Mouse (Mus musculus): ENCODE results near the gene Mapre3.

The Mapre3 gene

DNA sequence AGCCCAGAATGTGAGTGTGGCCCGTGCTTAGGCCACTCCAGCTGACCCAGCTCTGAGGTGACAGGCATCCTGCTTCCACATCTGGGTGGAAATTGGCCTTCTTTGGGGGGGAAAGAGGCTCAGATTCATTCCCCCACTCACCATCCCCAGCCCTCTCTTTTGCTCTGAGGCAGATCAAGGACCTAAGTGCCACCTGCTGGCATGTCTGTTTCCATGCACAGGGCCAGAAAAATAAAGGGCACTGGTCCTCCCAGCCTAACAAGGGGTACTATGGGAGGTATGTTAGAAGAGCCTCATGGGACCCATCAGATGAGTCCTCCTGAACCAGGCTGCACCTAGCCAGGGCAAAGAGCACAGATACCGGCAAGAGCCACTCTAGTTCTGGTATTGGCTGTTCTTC, 41.7 kb downstream of the Mapre3 start:
- no peak for TF ChIP-seq GATA4 (IDR thresholded peaks at IDR 0.05; ENCODE audit: insufficient replicate concordance, low read length)

- no peak for TF ChIP-seq GATA4 (IDR thresholded peaks at IDR 0.05; ENCODE audit: insufficient replicate concordance, low read length)
These were observed 49.4 kb downstream of the Mapre3 start for GRCm38 (mm10) chr5:30863852-30864251.

DNA sequence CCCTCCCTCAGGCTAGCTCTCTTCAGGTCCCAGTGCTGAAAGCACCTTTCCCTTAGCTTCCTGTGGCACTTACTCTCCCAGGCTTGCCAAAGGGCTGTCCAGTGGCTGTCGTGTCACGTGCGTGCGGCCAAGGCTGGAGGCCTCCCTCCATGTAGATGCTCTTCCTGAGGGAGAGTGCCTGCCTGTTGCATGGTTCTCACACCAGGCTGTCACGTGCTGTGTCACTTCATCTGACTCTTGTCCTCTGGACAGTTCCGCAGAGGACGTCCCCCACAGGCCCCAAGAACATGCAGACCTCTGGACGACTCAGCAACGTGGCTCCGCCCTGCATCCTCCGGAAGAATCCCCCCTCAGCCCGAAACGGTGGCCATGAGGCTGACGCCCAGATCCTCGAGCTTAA, 49.9 kb downstream of the Mapre3 start:
- no peak for TF ChIP-seq GATA4 (IDR thresholded peaks at IDR 0.05; ENCODE audit: insufficient replicate concordance, low read length)

GRCm38 (mm10) chr5:30866871-30867270, 52.4 kb downstream of the Mapre3 start:
- TF ChIP-seq GATA4 (IDR thresholded peaks at IDR 0.05; ENCODE audit: insufficient replicate concordance, low read length): no peak

- TF ChIP-seq GATA4 (IDR thresholded peaks at IDR 0.05; ENCODE audit: insufficient replicate concordance, low read length): no peak
These were observed 53.3 kb downstream of the Mapre3 start, which contains the start of gene Tmem214 for GRCm38 (mm10) chr5:30867712-30868111. Tmem214 (plus strand) TSS chr5:30868012.

- no peak for TF ChIP-seq GATA4 (IDR thresholded peaks at IDR 0.05; ENCODE audit: insufficient replicate concordance, low read length)
These were observed 54.5 kb downstream of the Mapre3 start for GRCm38 (mm10) chr5:30868981-30869380.

- no peak for TF ChIP-seq GATA4 (IDR thresholded peaks at IDR 0.05; ENCODE audit: insufficient replicate concordance, low read length)
These were observed 55.1 kb downstream of the Mapre3 start for GRCm38 (mm10) chr5:30869405-30870130.

DNA sequence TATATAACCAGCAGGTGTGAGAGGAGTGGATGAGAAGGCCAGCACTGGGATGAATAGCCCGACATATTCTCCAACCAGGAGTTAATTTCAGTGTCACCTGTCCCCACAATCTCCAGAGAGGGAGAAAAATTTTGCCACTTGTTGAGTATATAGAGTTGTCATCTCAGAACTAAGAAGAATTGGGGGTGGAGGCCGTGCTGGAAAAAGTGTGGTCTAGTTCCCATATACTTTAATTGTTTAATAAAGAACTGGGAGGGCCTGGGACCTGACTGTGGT, 55.6 kb downstream of the Mapre3 start:
- no peak for TF ChIP-seq GATA4 (IDR thresholded peaks at IDR 0.05; ENCODE audit: insufficient replicate concordance, low read length)

DNA sequence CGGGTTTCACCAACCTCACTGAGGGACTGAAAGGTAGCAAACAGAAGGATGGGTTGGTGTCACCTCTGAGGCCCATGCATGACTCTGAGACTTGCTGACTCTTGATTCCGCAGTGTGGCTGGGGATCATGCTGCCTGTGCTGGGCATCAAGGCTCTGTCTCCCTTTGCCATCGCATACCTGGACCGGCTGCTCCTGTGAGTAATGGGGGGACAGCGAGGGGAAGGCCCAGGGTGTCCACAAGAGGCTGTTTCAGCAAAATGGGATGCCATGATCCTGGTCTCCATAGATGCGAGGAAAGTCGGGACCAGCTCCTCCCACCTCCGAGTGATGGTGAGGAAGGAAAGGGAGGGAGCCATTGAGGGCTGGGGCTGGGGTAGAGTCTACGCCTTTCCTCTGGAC, 58.1 kb downstream of the Mapre3 start:
- TF ChIP-seq GATA4 (IDR thresholded peaks at IDR 0.05; ENCODE audit: insufficient replicate concordance, low read length): no peak

GRCm38 (mm10) chr5:30874365-30874764, 59.9 kb downstream of the Mapre3 start:
- TF ChIP-seq GATA4 (IDR thresholded peaks at IDR 0.05; ENCODE audit: insufficient replicate concordance, low read length): no peak

DNA sequence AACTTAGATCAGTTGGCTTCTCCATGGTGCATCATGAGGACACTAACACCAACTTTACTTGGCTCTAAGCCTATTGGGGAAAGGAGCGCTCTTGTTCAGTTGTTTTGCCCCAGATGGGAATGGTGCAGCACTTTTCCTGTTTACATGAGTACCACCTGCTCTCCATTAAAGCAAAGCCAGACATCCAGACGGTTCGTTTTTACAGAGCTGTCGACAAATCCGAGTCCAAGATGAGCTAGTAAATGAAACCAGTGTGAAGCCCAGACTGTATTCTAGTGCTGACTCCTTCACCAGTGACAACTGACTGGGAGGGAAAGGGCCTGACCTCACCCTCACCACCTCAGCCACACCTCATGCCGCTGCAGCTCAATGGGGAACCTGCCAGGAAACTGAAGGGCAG, 64.2 kb downstream of the Mapre3 start:
- no peak for TF ChIP-seq GATA4 (IDR thresholded peaks at IDR 0.05; ENCODE audit: insufficient replicate concordance, low read length)

GRCm38 (mm10) chr5:30879347-30879943, 65.0 kb downstream of the Mapre3 start:
- TF ChIP-seq GATA4 (IDR thresholded peaks at IDR 0.05; ENCODE audit: insufficient replicate concordance, low read length): no peak

DNA sequence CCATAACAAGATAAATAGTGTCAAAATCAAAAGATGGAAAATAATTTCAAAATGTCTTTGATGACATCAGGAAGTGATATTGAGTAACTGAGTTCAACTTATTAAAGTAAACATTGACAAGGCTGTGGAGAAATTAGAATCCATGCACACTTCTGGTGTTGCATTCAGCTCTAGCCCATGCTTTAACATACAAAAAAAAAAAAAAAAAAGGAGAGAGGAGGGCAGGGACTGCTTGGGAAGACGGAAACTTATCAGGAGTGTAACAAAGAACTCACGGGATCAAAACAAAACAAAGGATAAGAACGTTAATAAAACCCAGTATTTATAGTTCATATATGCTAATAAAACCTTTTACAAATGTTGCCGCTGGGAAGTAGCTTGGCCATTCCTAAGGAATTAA, 71.8 kb downstream of the Mapre3 start:
- TF ChIP-seq GATA4 (IDR thresholded peaks at IDR 0.05; ENCODE audit: insufficient replicate concordance, low read length): no peak

GRCm38 (mm10) chr5:30886731-30887130, 72.3 kb downstream of the Mapre3 start:
- no peak for TF ChIP-seq GATA4 (IDR thresholded peaks at IDR 0.05; ENCODE audit: insufficient replicate concordance, low read length)

DNA sequence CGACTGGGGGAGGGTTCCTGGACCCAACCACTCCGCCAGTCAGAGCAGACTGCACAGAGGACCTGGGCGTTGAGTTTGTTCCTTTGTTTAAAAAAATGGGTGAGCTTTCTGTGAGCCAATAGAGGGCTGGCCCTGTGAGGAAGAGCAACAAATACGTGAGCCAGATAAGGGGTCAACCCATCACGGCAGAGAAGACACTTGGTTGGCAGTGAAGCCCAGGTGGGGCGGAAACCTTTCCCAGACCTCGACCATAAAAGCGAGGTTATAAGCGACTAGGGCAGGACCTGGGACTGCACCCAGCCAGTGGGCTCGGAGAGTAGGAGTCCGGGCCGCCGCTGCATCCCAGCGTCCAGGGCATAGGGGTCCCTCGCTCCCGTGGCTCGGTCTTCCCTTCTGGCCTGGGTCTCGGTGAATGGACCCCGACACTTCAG, 72.9 kb downstream of the Mapre3 start:
- peak; percentile 50; the same call in 1 of the 2 replicates for TF ChIP-seq GATA4 (IDR thresholded peaks at IDR 0.05; ENCODE audit: insufficient replicate concordance, low read length)

- 0 out of 2 replicates have a peak, but pooled peaks have one; percentile 9 for TF ChIP-seq GATA4 (IDR thresholded peaks at IDR 0.05; ENCODE audit: insufficient replicate concordance, low read length)
These were observed 73.5 kb downstream of the Mapre3 start for GRCm38 (mm10) chr5:30887858-30888336.
